Mouse (Mus musculus) fat pad, adult 2 months (tissue): ENCODE data around the gene Idi1.
"Not testable (repeated sequence)": the region's sequence is repeated elsewhere in the genome, so short reads cannot be mapped to it uniquely, and the experiment has no call there.

ENCODE experiments used
- DNase-seq: peaks from one replicate; pipeline ENCODE4 v3.0.0-alpha.2; 2011; ENCODE audit warnings: low read depth, low spot score; ENCODE audit errors: extremely low read depth

Idi1 gene

DNA sequence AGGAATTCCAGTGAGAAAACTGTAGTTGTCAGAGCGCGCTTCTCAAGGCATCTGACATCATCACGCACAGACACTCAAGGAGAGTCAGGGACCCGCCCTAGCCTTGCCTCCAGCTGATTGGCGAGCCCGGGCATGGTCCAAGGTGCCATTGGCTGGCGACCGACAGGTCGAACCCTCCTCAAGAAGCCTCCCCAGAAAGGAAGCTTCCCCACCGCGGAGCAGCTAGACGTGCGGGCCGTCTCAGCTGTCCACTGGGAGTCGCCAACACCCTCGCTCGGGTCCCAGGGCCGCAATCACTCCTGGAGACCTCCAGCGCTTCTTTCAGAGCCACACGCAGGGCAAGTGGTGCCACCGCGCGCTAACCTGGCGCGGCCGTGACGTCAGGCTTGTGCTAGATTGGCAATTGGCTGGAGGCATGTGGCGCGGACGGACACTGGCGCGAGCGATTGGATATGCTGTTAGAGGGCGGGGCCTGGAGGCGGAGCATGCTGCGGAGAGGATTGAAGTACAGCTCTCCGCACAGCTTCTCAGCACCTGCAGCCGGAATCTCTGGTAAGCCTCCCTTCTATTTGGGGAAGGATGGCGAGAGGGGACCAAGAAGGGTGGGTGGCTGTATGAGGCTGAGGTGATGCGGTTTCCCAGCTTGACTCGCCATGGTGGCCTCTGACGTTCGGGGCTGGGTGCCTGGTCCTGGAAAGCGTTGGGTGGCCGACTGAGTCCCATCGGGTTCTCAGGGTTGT, at the start of gene Idi1:
TSS of gene Idi1 (plus strand) at position 57 of the 740 bp plus-strand sequence.
- no peak for DNase-seq

- no peak for DNase-seq
Observed at GRCm38 (mm10) chr13:8838394-8838793, 46.9 kb upstream of the Idi1 start.

GRCm38 (mm10) chr13:8839111-8839510, 46.2 kb upstream of the Idi1 start:
- DNase-seq = no peak

GRCm38 (mm10) chr13:8839937-8840336, 45.4 kb upstream of the Idi1 start:
- no peak for DNase-seq

GRCm38 (mm10) chr13:8840941-8841340, 44.4 kb upstream of the Idi1 start:
- DNase-seq = no peak

DNA sequence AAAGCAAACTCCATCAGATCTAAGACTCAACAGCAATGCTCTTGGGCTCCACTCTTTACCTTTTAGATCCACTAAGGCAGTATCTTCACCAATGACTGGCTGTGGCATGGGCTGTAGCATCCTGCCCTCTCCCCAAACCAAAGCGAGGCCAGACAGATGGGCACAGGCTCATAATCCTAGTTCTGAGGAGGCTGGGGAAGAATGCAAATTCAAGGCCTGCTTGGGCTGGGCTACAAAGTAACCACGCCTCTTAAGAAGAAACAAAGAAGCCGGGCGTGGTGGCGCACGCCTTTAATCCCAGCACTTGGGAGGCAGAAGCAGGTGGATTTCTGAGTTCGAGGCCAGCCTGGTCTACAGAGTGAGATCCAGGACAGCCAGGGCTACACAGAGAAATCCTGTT, 43.5 kb upstream of the Idi1 start:
- DNase-seq = not testable (repeated sequence)

DNA sequence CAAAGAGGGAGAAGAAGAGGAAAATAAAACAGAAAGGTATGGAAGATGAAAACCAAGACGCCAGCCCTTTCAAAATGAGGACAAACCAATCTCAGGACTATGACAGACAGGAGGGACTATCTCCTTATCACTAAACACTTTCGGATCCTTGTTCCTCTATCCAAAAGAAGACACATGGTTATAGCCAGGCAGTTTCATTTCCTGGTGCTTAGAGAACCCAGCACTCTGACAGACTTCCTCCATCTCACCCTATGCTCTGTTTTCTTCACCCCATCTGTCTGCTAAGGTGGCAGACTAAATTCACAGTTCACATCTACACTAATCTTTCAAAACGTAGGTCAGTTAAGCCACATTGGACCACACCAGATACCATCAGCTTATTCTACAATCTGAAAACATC, 43.0 kb upstream of the Idi1 start:
- DNase-seq = no peak

- DNase-seq = no peak
Observed at GRCm38 (mm10) chr13:8847702-8848101, 37.6 kb upstream of the Idi1 start.

DNA sequence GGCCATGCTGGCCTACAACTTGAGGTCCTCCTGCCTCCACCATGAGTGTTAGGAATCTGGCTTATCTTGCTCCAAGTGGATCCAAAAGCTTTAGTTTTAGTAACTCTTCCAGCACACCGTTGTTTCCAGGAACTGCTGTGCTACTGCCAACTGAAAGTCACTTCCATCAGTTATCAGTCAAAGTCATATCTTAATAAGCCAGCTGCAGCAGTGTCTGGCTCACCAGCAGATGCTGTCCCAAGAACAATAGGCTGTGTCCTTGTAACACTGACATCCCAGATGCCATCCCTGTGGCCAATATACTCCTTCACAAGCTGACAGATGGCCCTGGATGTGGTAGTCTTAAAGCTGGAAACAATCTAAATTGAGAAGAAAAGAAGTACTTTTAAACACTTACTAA, 36.0 kb upstream of the Idi1 start:
- no peak for DNase-seq

- DNase-seq = no peak
Observed at GRCm38 (mm10) chr13:8853424-8853823, 31.9 kb upstream of the Idi1 start.

DNA sequence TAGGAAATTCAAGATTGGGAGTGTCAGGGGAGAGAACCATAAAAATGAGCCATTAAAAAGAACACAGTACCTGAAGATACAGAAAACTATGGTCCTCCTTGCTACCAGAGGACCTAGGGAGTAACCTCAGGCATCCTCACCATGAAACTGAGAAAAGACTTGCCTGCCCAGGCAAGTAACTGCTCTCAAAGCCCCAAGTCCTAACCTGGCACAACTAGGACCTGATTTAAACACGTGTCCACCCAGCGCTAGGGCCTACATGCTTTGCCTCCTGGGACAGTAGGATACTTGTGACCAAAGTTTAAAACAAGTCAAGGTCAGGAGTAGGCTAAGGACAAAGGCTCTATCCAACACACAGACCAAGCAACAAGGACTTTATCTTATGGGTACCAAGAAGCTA, 30.5 kb upstream of the Idi1 start:
- DNase-seq = no peak

GRCm38 (mm10) chr13:8858453-8858852, 26.8 kb upstream of the Idi1 start:
- no peak for DNase-seq

- no peak for DNase-seq
Observed at GRCm38 (mm10) chr13:8860861-8861260, 24.4 kb upstream of the Idi1 start.

DNA sequence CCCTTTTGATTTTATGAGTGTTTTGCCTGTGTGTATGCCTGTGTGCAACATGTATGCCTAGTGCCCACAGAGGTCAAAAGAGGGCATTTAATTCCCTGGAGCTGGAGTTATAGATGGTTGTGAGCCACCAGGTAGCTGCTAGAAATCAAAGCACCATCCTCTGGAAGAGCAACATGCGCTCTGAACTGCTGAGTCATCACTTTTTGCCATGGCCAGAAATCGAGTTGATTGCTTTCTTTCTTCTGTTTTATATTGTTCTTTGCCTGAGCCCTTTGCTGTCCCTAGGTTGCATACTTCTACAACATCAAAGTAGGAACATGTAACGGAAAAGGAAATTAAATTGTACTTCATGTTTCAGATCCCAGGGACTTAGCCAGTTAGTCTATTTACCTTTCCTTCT, 20.3 kb upstream of the Idi1 start:
- no peak for DNase-seq

- no peak for DNase-seq
Observed at GRCm38 (mm10) chr13:8866612-8867011, 18.7 kb upstream of the Idi1 start.

DNA sequence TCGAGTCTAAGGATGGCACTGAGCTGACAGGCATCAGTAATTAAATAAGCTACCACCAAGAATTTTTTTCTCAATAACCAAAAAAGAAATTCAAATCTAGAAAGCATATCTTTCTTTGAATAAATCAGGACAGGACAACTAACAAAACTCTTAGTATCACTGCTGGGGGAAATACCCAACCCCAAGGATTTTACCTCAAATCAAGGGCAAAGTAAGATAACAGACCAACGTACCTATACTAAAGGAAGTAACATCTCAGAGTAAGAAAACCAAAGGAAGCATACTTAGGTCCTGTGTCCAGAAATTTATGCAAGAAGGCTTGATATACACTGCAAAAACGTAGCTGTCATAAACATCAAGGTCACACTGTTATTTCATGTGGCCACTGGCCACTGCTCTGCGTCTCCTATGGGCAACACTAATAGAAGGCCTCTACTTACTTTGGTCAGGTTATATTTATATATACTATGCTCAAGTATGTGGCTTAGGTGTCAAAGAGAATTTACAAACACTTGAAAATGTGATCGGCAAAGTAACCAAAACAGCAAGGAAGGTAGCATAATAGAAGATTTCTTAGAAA, 15.6 kb upstream of the Idi1 start:
- no peak for DNase-seq

DNA sequence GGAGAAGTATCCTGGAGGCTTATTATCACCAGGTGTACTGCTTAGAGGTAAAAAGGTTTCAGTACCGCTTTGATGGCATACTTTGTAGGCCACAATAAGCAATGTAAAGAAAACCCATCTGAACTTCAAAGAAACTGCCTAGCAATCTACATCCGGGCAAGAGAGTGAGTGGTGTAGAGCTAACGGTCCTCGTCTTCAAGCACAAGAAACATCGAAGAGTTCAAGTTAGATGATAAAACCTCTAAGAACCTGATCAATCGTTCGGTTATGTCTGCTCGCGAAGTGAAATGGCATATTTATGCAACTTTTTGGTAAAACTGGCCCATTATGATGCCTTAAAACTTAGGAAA, 15.2 kb upstream of the Idi1 start:
- DNase-seq = no peak

GRCm38 (mm10) chr13:8870510-8871313, 14.6 kb upstream of the Idi1 start:
- DNase-seq = no peak

DNA sequence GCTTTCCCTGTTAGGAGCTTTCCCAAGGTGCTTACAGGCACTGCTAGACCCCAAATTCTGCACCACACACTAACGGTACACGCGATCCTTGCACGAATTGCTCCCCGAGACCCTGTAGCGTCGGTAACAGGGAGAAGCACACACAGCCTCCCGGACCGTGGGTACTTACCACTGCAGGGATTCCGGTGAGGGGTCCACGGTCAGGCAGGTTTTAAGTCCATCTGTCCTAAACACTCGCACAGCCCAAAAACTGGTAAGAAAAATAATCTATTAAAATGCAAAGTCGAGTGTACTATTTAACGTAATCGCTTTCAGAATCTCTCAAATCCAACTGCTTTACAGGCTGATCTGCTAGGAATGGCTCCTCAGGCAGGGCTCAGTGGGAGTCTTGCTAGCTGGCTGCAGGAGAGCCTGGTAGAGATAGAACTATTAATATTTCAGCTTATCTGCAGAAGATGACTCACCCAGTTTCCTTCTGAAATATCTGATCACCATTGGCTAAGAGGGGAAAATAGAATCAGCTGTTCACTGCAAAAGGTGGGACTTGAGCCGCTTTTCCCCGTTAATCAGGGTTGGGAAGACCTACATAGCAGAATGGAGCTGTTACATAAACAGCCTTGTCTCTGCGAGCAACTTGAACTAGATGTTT, 13.9 kb upstream of the Idi1 start, which contains the start of gene Wdr37:
TSS of gene Wdr37 (minus strand) at position 596 of the 649 bp plus-strand sequence.
- DNase-seq = no peak

GRCm38 (mm10) chr13:8873776-8874175, 11.5 kb upstream of the Idi1 start:
- DNase-seq = no peak

DNA sequence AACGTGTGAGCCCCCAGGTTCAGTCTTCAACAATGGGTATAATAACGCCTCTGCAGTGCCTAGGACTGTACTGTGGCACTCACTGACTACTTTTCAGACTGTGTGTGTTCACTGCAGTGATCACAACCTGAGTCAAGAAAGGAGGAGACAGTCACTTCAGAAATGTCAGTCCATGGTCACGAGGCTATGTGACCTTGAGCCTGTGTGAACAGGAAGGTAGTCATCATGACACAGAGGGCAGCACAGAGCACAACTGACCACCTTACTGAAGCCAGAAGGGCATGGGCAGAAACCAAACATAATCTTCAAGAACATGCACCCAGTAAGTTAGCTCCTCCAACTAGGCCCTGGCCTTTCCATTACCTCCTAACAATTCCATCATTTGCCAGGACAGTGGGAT, 3.7 kb upstream of the Idi1 start:
- DNase-seq = no peak

DNA sequence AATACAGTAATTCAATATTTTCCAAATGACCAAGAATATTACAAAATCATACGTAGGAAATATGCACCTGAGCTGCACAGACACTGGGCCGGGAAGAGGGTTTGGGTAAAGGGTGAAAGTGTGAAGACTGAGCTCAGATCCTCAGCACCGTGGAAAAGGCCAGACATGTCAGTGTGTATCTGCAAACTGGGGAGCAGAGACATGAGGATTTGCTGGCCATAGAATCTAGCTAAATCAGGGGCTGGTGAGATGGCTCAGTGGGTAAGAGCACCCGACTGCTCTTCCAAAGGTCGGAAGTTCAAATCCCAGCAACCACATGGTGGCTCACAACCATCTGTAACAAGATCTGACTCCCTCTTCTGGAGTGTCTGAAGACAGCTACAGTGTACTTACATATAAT, 1.4 kb upstream of the Idi1 start:
- DNase-seq = not testable (repeated sequence)
